ENCODE assay signal across 17 mouse cellular contexts in the genomic region with DNA sequence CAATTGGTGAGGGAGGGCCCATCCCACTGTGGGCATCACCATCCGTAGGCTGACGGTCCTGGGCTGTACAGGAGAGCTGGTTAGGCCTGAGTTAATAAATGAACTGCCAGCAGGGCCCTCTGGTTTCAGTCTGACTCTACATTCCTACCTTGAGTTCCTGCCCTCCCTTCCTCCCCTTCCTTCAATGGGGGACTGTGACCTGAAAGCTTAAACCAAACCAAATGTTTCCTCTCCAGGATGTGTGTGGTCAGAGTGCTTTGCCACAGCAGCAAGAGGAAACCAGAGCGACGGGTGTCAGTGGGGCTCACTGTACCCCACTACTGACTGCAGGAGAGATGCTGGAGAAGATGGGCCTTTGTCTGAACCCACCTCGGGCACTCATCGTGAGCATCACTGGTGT.
A peak's percentile ranks its signal among the peaks of the same experiment; 100 is the strongest.
DNase-seq lines count a peak whose midpoint lies in the region; TF ChIP-seq lines count a peak whose summit lies in the region.
"Had no signal": no experiment of that assay in that cellular context is flagged by ENCODE, and none has a peak within 500 bp of the region (broad histone marks: within the 10 kb centered on the region; RNA-seq: fewer than 3 reads in every experiment).

No protein-coding gene starts in this region.

- peak; percentile 2 for DNase-seq in liver, adult 2 months (ENCODE audit: extremely low read depth, low read depth, low spot score)
- DNase-seq in liver = no peak
- DNase-seq in T-cell, adult 2 months (ENCODE audit: low spot score) = peak; percentile 54
- no peak for DNase-seq in limb, embryonic 10.5 days (ENCODE audit: low spot score)
- peak; percentile 48 to 60 for DNase-seq in natural killer cell, adult 2 months (ENCODE audit: low spot score in 2 of 2)
- DNase-seq in cerebellum, adult 18-20 months = no peak
- no peak for DNase-seq in gastrocnemius, adult 18-20 months (ENCODE audit: low spot score)
- DNase-seq: cerebellum, adult 11 months; forebrain, postnatal 0 days; gastrocnemius, postnatal 25 days; kidney, adult 2 months; layer of hippocampus, adult 9-11 months; liver, postnatal 0 days; lung, postnatal 4 days had no signal

- 0 out of 2 replicates have a peak, but pooled peaks cover 2% of the 10 kb centered on the region for H3K27me3 ChIP-seq in liver, adult 2 months (ENCODE audit: control insufficient read depth, insufficient read depth, low read length)
- no peaks in the 10 kb centered on the region for H3K27me3 ChIP-seq in limb, embryonic 10.5 days (ENCODE audit: low read depth, poor library complexity, severe bottlenecking)
- H3K27me3 ChIP-seq: heart, embryonic 12.5 days; hindbrain, embryonic 13.5 days had no signal

- 79% methylated on average over 6 of the region's 6 CpGs for WGBS in liver, adult 2 months
- 76% methylated on average over 6 of the region's 6 CpGs for WGBS in limb, embryonic 10.5 days

- no peak for TF ChIP-seq POLR2A in liver, adult 2 months (IDR thresholded peaks at IDR 0.05; ENCODE audit: extremely low read depth, insufficient read depth, low read length)

- no peaks in the 10 kb centered on the region for H3K4me1 ChIP-seq in liver, adult 2 months (ENCODE audit: control insufficient read depth, insufficient read depth, low read length)
- H3K4me1 ChIP-seq in limb, embryonic 10.5 days = peaks cover 15% of the 10 kb centered on the region
- H3K4me1 ChIP-seq: heart, embryonic 12.5 days; hindbrain, embryonic 13.5 days had no signal

- H3K79me2 ChIP-seq in liver, adult 2 months (ENCODE audit: control insufficient read depth, insufficient read depth, low read length) = no peaks in the 10 kb centered on the region

- H3K9me3 ChIP-seq in limb, embryonic 10.5 days (replicated peaks) = no peaks in the 10 kb centered on the region
- H3K9me3 ChIP-seq: hindbrain, embryonic 13.5 days had no signal

- H3K9ac ChIP-seq in liver, adult 2 months (ENCODE audit: low read depth, low read length) = no peak overlapping the region
- H3K9ac ChIP-seq: forebrain, postnatal 0 days; heart, embryonic 12.5 days; hindbrain, embryonic 13.5 days; liver, postnatal 0 days had no signal

- H3K36me3 ChIP-seq in liver, adult 2 months (ENCODE audit: control insufficient read depth, insufficient read depth, low read length) = no peaks in the 10 kb centered on the region
- H3K36me3 ChIP-seq in limb, embryonic 10.5 days = no peaks in the 10 kb centered on the region
- H3K36me3 ChIP-seq: heart, embryonic 12.5 days; hindbrain, embryonic 13.5 days had no signal

- TF ChIP-seq CTCF in liver, adult 2 months (IDR thresholded peaks at IDR 0.05; ENCODE audit: low read depth, low read length) = no peak

- H3K27ac ChIP-seq in liver, adult 2 months (replicated peaks; ENCODE audit: insufficient read depth, low read depth, low read length) = no peak overlapping the region
- peak overlapping the region; percentile 37; the same call in 1 of the 2 replicates for H3K27ac ChIP-seq in limb, embryonic 10.5 days
- H3K27ac ChIP-seq: hindbrain, embryonic 13.5 days had no signal

- H3K4me3 ChIP-seq in liver, adult 2 months (ENCODE audit: insufficient read depth, low read depth, low read length) = no peak overlapping the region
- H3K4me3 ChIP-seq in limb, embryonic 10.5 days = no peak overlapping the region
- H3K4me3 ChIP-seq: erythroblast, embryonic 14.5 days; heart, embryonic 12.5 days; hindbrain, embryonic 13.5 days had no signal

Comparison
In these comparisons a context has a peak if more than half of its experiments do, and no peak if none do; other contexts are left out.
1. DNase-seq: peak in liver, adult 2 months (single experiment), T-cell, adult 2 months (single experiment) and natural killer cell, adult 2 months (2 of 2); none in liver (single experiment), limb, embryonic 10.5 days (single experiment), cerebellum, adult 18-20 months (0 of 2) and gastrocnemius, adult 18-20 months (single experiment).